In genomic region chr8:28298896-28299793, GRCm38 (mm10) we compare ENCODE assay signal across 9 mouse cellular contexts.
A peak's percentile ranks its signal among the peaks of the same experiment; 100 is the strongest.
DNase-seq lines count a peak whose midpoint lies in the region; ATAC-seq and TF ChIP-seq lines count a peak whose summit lies in the region.
"Had no signal": no experiment of that assay in that cellular context is flagged by ENCODE, and none has a peak within 500 bp of the region (broad histone marks: within the 10 kb centered on the region; RNA-seq: fewer than 3 reads in every experiment).

No protein-coding gene starts in this region.

- H3K36me3 ChIP-seq in heart, adult 2 months (ENCODE audit: control insufficient read depth, insufficient read depth, low read length): no peaks in the 10 kb centered on the region
- no peaks in the 10 kb centered on the region for H3K36me3 ChIP-seq in heart, embryonic 11.5 days (ENCODE audit: control insufficient read depth, insufficient read depth, low read length)
- H3K36me3 ChIP-seq in embryonic facial prominence, embryonic 15.5 days: no peaks in the 10 kb centered on the region
- H3K36me3 ChIP-seq in kidney, adult 2 months (ENCODE audit: control insufficient read depth, insufficient read depth, low read length): no peaks in the 10 kb centered on the region
- H3K36me3 ChIP-seq in limb, embryonic 13.5 days: no peaks in the 10 kb centered on the region
- H3K36me3 ChIP-seq: midbrain, embryonic 12.5 days had no signal

- H3K9me3 ChIP-seq in heart, embryonic 11.5 days (replicated peaks; ENCODE audit: control insufficient read depth, low read length): no peaks in the 10 kb centered on the region
- no peaks in the 10 kb centered on the region for H3K9me3 ChIP-seq in embryonic facial prominence, embryonic 15.5 days (replicated peaks)
- no peaks in the 10 kb centered on the region for H3K9me3 ChIP-seq in limb, embryonic 13.5 days
- H3K9me3 ChIP-seq: midbrain, embryonic 12.5 days had no signal

- TF ChIP-seq CTCF in heart, adult 2 months (IDR thresholded peaks at IDR 0.05): no peak
- no peak for TF ChIP-seq CTCF in kidney, adult 2 months (conservative IDR thresholded peaks at IDR 0.05; ENCODE audit: insufficient read depth, insufficient read length, low read depth, low read length)

- H3K4me1 ChIP-seq in heart, adult 2 months (ENCODE audit: control insufficient read depth, insufficient read depth, low read length): peaks cover 2% of the 10 kb centered on the region
- H3K4me1 ChIP-seq in heart, embryonic 11.5 days (ENCODE audit: control insufficient read depth, insufficient read depth, low read length): no peaks in the 10 kb centered on the region
- 0 out of 2 replicates have a peak, but pooled peaks cover 6% of the 10 kb centered on the region for H3K4me1 ChIP-seq in embryonic facial prominence, embryonic 15.5 days
- H3K4me1 ChIP-seq in kidney, adult 2 months (ENCODE audit: control insufficient read depth, insufficient read depth, low read length): no peaks in the 10 kb centered on the region; the same call in 1 of the 2 replicates
- peaks cover 15% of the 10 kb centered on the region; the same call in 1 of the 2 replicates for H3K4me1 ChIP-seq in limb, embryonic 13.5 days
- H3K4me1 ChIP-seq: midbrain, embryonic 12.5 days had no signal

- no peak overlapping the region for H3K27ac ChIP-seq in heart, adult 2 months
- H3K27ac ChIP-seq in heart, embryonic 11.5 days (ENCODE audit: low read depth, low read length): no peak overlapping the region
- no peak overlapping the region for H3K27ac ChIP-seq in embryonic facial prominence, embryonic 15.5 days (replicated peaks)
- no peak overlapping the region for H3K27ac ChIP-seq in kidney, adult 2 months (ENCODE audit: insufficient read depth, low read depth, low read length)
- H3K27ac ChIP-seq in limb, embryonic 13.5 days: no peak overlapping the region
- H3K27ac ChIP-seq: midbrain, embryonic 12.5 days had no signal

- intact Hi-C loops in heart, adult 2 months (cut with DNase I): no loop called here

- no peak for TF ChIP-seq EP300 in heart, adult 2 months (IDR thresholded peaks at IDR 0.05; ENCODE audit: insufficient read depth, low read depth, low read length)

- TF ChIP-seq POLR2A in heart, adult 2 months (IDR thresholded peaks at IDR 0.05; ENCODE audit: insufficient read depth, low read depth, low read length): no peak
- TF ChIP-seq POLR2A in kidney, adult 2 months (IDR thresholded peaks at IDR 0.05; ENCODE audit: low read depth, low read length): no peak

- WGBS in heart, adult 2 months: 40% methylated on average over 5 of the region's 5 CpGs
- 73% methylated on average over 5 of the region's 5 CpGs for WGBS in heart, embryonic 11.5 days (ENCODE audit: insufficient replicate concordance)
- 47% methylated on average over 5 of the region's 5 CpGs for WGBS in embryonic facial prominence, embryonic 15.5 days
- WGBS in kidney, adult 2 months: 44% methylated on average over 5 of the region's 5 CpGs
- 46% methylated on average over 5 of the region's 5 CpGs for WGBS in limb, embryonic 13.5 days

- H3K4me3 ChIP-seq in heart, adult 2 months: no peak overlapping the region
- H3K4me3 ChIP-seq in heart, embryonic 11.5 days (ENCODE audit: low read depth, low read length): no peak overlapping the region
- H3K4me3 ChIP-seq in embryonic facial prominence, embryonic 15.5 days (replicated peaks): no peak overlapping the region
- H3K4me3 ChIP-seq in kidney, adult 2 months (ENCODE audit: insufficient read depth, low read depth, low read length): no peak overlapping the region
- H3K4me3 ChIP-seq in limb, embryonic 13.5 days: no peak overlapping the region
- H3K4me3 ChIP-seq: midbrain, embryonic 12.5 days had no signal

- no peaks in the 10 kb centered on the region for H3K79me2 ChIP-seq in heart, adult 2 months (replicated peaks; ENCODE audit: control insufficient read depth, insufficient read depth, low read length)

- no peak for ATAC-seq in heart, embryonic 11.5 days (replicated peaks; ENCODE audit: insufficient number of reproducible peaks, low FRiP score, low TSS enrichment)
- peak; percentile 65 for ATAC-seq in embryonic facial prominence, embryonic 15.5 days (ENCODE audit: insufficient number of reproducible peaks, low FRiP score, low TSS enrichment, low read depth)
- peak; percentile 78 for ATAC-seq in limb, embryonic 13.5 days (ENCODE audit: low FRiP score, low read depth)
- ATAC-seq in erythroid progenitor cell, adult 5-6 weeks (replicated peaks; ENCODE audit: low FRiP score, poor library complexity, severe bottlenecking): no peak

- H3K9ac ChIP-seq in heart, adult 2 months (ENCODE audit: low read depth, low read length): no peak overlapping the region
- H3K9ac ChIP-seq in heart, embryonic 11.5 days (ENCODE audit: low read depth, low read length): no peak overlapping the region
- no peak overlapping the region for H3K9ac ChIP-seq in embryonic facial prominence, embryonic 15.5 days
- H3K9ac ChIP-seq in limb, embryonic 13.5 days: no peak overlapping the region
- H3K9ac ChIP-seq: midbrain, embryonic 12.5 days had no signal

- H3K4me2 ChIP-seq in heart, embryonic 11.5 days: no peak overlapping the region
- H3K4me2 ChIP-seq in embryonic facial prominence, embryonic 15.5 days (replicated peaks): no peak overlapping the region
- no peak overlapping the region; the same call in 1 of the 2 replicates for H3K4me2 ChIP-seq in limb, embryonic 13.5 days (replicated peaks)
- H3K4me2 ChIP-seq: midbrain, embryonic 12.5 days had no signal

- peak; percentile 18 to 27 for DNase-seq in heart, adult 2 months
- DNase-seq in kidney, adult 2 months: peak; percentile 39
- no peak for DNase-seq in testis, postnatal 10 days (ENCODE audit: low spot score)
- DNase-seq in embryo, embryonic 10 days (ENCODE audit: low spot score): no peak

- no peaks in the 10 kb centered on the region for H3K27me3 ChIP-seq in heart, adult 2 months (ENCODE audit: control insufficient read depth, insufficient read depth, low read length)
- no peaks in the 10 kb centered on the region for H3K27me3 ChIP-seq in heart, embryonic 11.5 days (ENCODE audit: control insufficient read depth, insufficient read depth, low read length)
- no peaks in the 10 kb centered on the region for H3K27me3 ChIP-seq in embryonic facial prominence, embryonic 15.5 days
- no peaks in the 10 kb centered on the region for H3K27me3 ChIP-seq in kidney, adult 2 months (replicated peaks; ENCODE audit: control insufficient read depth, insufficient read depth, low read length)
- no peaks in the 10 kb centered on the region for H3K27me3 ChIP-seq in limb, embryonic 13.5 days
- H3K27me3 ChIP-seq: midbrain, embryonic 12.5 days had no signal

Comparison
In these comparisons a context has a peak if more than half of its experiments do, and no peak if none do; other contexts are left out.
1. DNase-seq: peak in heart, adult 2 months (2 of 2) and kidney, adult 2 months (single experiment); none in testis, postnatal 10 days (single experiment) and embryo, embryonic 10 days (single experiment).
2. ATAC-seq: peak in embryonic facial prominence, embryonic 15.5 days (single experiment) and limb, embryonic 13.5 days (single experiment); none in heart, embryonic 11.5 days (single experiment) and erythroid progenitor cell, adult 5-6 weeks (single experiment).